Mouse (Mus musculus) lung, postnatal 4 days (tissue): ENCODE results near the gene Astl.

Experiments used
- DNase-seq, 2 experiments: peaks; one replicate each; pipeline ENCODE4 v3.0.0; 2021

Gene Astl

GRCm38 (mm10) chr2:127369703-127370376 is 31.4 kb downstream of the Astl start:
- no peak for DNase-seq

DNA sequence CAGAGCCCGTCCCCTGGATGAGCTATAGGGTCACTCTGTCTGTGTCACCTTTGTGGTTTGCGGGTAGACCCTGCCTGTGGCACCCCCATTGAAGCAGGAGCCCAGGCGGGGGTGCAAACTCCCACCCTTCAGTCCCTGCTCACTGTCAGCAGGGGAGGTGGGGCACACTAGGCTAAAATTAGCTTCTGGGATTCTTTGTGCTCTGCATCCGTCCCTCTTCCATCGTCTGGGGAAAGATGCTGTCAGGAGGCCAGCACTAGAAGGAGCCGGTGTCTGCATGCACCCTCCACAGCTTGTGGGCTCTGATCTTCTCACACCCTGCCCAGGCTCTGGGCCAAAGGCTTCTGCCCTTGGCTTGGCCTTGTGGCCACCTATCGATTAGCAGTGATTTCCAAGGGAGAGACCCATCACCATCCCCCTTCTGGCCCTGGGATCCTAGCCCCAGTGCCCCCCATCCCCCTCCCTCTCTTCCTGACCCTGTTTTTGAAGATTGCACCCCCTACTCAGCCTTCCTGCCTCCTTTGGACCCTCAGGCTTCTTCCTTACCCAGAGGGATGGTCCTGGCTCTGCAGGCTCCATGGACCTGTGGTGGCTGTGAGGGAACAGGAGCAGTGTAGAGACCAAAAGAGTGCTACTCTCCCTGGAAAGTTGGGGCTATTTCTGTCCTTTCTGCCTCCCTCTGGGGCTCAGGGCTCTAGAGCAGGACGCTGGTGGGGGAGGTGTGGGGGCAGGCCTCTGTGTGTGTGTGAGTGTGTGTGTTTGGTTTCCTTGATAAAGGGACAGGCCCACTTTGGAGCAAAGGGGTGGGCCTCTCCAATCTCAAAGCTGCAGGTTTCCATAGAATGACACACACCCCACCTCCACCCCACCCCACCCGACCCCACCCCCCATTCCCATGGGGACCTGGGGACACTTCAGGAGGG is 32.4 kb downstream of the Astl start:
- DNase-seq: no peak

GRCm38 (mm10) chr2:127371484-127371861 is 33.0 kb downstream of the Astl start:
- no peak for DNase-seq

- DNase-seq: no peak
These were observed 33.6 kb downstream of the Astl start for GRCm38 (mm10) chr2:127372082-127372481.

DNA sequence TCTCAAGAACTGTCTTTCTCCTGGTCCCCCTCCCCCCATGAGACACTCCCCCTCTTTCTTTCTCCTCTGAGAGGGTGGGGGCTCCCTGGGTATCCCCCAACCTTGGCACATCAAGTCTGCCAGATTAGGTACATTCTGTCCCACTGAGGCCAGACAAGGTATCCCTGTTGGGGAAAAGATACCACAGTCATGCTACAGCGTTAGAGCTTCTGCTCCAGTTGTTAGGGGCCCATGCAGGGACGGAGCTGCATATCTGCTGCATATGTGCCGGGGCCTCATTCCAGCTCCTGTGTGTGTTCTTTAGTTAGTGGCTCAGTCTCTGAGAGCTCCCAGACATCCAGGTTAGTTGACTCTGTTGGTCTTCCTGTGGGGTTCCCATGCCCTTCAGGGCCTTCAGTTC is 35.7 kb downstream of the Astl start:
- no peak for DNase-seq

- DNase-seq: no peak
These were observed 36.6 kb downstream of the Astl start for GRCm38 (mm10) chr2:127375087-127375486.

- peak in 1 of 2 experiments; percentile 24 for DNase-seq
These were observed 37.4 kb downstream of the Astl start for GRCm38 (mm10) chr2:127375759-127376341.

DNA sequence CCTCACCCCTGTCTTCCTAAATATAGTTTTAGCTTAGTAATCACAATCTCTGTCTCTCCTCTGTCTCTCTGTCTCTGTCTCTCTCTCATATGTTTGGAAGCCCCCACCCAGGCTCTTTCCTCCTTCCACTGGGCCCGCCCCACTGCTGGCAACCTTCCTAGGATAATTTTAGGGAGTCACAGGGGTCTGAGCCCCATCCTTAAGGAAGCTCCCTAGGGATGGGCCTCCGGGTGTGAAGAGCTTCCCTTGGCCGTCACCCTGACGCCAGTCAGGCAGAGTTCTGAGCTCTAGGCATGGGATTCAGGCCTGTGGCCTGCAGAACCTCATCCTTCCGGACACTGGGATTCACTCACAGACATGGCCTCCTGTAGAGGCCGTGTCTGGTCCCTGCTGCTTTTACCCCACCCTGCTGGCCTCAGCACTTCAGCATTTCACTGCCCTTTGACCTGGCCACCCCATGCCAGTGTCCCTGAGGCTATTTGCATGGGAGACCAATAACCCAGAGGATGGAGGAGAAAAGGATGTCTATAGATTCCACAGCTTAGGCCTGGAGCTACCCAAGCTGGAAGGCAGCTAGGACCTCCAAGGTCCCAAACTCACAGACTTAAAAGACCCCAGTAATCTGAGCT is 38.1 kb downstream of the Astl start:
- no peak for DNase-seq

- DNase-seq: no peak
These were observed 39.6 kb downstream of the Astl start for GRCm38 (mm10) chr2:127377942-127378610.

DNA sequence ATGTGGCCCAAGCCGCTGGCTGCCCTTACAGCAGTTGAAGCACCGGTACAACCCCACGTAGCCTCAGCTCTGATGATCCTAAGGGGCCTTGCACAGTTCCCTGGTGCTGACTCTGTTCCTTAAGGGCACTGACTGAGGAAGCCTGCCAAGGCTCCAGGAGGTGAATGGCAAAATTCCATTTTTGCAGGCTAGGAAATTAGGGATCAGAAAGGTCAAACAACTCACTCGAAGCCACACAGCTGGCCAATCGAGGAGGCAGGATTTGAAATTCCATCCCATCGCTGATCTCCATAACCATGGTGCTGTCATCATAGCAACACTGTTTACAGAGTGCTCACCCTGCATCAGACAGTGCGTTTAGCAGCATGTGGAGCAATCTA is 40.2 kb downstream of the Astl start:
- DNase-seq: no peak

DNA sequence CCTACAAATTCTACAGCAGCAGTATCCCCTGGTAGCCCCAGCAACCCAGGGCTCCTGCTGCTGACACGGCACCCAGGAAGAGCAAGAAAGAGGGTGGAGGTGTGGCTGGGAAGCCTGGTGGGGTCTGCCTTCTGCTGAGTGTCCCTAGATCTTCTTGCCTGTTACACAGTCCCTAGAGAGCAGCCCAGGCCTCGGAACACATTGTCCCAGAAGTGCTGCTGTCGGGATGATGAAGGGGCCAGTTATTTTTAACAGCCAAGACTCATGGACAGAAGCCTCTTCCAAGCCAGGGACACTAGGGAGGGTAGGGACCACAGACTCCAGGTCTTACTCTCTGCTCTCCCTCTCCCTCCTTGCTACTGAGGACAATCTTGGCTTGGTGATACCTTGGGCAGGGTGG is 40.8 kb downstream of the Astl start:
- DNase-seq: no peak

DNA sequence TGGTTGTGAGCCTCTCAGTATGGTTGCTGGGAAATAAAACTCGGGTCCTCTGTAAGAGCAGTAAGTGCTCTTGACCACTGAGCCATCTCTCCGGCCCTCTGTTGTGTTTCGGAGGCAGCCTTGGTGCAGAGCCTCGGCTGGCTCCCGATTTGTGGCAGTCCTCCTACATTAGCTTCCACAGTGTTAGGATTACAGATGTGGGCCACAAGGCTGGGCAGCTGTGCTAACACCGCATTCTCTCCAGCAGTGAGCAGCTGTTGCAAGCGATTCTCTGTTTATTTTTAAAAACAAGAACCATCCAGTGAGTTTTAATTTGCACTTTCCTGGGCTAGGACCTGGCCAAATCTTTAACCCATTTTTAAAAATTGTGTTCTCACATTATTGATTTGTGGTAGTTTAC is 45.4 kb downstream of the Astl start:
- DNase-seq: no peak

GRCm38 (mm10) chr2:127387521-127387920 is 49.1 kb downstream of the Astl start:
- DNase-seq: no peak

DNA sequence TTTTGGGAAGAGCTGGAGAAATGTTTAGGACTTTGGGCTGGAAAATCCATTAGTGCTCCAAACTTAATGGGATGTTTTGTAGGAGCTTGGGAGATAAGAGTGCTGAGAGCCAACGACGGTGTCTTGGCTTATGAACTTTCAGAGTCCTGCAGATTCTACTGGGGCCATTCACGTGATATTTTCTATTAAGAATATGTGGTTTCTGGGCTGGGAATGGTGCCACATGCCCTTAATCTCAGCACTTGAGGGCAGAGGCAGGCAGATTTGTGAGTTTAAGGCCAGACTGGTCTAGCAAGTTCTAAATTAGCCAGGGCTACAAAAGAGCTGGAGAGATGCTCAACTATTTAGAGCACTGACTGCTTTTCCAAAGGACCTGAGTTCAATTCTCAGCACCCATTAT is 51.9 kb downstream of the Astl start:
- DNase-seq: no peak

- DNase-seq: no peak
These were observed 52.4 kb downstream of the Astl start for GRCm38 (mm10) chr2:127390846-127391245.

DNA sequence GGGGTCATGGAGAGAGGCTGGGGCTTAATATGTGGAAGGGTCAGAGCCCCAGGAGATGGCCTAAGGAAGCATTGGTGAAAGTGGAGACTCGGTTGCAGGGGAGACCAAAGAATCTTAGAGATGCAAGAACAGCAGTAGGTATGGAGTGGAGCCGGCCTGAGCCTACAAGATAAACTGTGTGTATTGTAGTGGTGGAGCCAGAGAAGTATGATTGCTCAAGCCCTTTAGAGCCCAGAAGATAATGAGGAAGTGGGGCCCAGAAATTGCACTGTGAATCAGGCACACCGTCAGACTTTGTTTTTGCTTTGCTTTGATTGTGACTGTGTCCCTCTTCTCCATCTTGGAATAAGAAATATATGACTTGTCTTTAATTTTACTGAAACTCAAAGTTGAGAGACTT is 52.9 kb downstream of the Astl start:
- no peak for DNase-seq

DNA sequence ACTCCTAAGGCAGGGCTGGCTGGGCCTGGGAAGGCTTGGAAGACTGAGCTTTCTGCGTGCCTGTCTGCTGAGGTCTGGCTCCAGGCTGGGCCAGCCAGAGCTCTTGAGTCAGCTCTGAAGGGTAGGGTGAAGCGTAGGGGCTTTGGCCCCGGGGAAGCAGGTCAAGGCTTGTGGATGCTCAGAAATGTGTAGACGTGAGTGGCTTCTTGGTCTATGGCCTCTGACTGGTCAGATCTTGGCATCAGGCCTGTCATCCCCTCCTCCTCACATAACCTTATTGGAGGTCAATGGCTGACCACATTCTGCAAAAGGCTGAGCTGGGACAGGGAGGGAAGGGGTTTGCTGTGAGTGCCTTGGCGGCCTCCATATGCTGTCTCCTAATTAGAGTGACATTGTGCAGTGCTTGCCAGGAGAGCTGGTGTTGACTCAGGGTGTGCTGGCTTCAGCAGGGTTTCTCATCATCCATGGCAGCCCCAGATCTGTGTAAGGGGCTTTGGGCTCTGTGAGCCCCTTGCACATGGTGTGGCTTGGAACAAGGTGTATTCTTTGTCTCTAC is 56.2 kb downstream of the Astl start:
- DNase-seq: no peak

GRCm38 (mm10) chr2:127398738-127399137 is 60.3 kb downstream of the Astl start:
- no peak for DNase-seq
